Mouse (Mus musculus): ENCODE measurements around the gene Zmiz1.

Gene Zmiz1

DNA sequence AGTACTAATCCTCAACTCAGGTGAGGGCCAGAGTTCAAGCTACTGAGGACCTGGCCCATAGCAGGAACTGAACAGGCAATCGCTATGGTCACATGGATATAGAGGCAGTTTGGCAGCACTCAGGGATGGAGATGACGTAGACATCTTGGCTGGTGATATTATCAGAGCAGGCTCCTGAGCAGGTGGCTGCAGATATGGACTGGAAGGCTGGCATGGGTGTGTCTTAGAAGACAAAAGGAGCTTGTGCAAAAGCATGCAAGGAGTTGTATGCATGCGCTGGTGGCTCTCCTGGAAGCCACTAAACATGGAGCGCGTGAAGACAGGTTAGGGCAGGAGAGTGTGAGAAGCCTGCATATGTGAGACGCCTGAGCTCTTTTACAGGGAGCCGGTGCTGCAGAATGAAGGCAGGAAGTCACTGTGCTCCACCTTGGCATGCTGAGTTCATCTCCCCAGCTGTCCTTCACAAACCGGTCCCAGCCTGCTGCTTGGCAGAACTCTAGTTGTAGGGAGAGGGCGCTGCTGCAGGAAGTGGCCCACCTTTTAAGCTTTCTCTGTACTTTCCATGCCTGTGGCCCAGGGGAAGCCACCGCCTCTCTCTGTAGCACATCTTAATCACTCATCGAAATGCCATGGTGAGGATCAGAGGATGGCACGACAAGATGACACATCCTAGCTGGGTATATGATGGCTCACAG is 4.8 kb upstream of the Zmiz1 start:
- DNase-seq (ENCODE audit: inconsistent age in 2 of 2, low spot score in 1 of 2), result peak; percentile 12 to 53

- peak; percentile 52 to 78 for DNase-seq (ENCODE audit: inconsistent age in 2 of 2, low spot score in 1 of 2)
These were observed 2.1 kb upstream of the Zmiz1 start for GRCm38 (mm10) chr14:25456666-25457433.

DNA sequence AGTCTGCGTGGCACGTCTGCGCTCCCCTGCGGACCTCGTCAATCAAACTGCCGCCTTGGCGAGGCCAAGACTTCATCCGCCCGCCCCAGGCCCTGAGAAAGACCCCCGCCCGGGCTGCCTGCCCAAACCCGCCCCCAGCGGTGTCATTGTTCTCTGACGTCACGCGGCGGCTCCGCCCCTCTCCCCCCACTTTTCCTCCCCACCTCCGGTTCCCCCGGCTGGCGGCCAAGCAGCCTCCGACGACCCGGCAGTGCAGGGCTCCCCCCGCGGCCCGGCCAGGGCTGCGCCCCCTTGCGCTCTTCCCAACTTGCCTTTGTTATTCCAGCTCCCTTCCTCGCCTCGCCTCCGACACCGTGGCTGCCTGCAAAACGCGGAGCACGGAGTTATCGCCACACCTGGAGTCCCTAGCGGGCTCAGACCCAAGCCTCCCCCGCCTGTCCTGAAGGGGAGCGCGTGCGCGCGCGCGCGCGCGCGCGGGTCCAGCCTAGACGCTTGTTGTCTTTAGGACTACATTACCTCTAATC is 1.5 kb upstream of the Zmiz1 start:
- peak; percentile 98 for DNase-seq (ENCODE audit: inconsistent age in 2 of 2, low spot score in 1 of 2)

- peak; percentile 66 to 90 for DNase-seq (ENCODE audit: inconsistent age in 2 of 2, low spot score in 1 of 2)
These were observed 622 bp upstream of the Zmiz1 start for GRCm38 (mm10) chr14:25458111-25459015.

DNA sequence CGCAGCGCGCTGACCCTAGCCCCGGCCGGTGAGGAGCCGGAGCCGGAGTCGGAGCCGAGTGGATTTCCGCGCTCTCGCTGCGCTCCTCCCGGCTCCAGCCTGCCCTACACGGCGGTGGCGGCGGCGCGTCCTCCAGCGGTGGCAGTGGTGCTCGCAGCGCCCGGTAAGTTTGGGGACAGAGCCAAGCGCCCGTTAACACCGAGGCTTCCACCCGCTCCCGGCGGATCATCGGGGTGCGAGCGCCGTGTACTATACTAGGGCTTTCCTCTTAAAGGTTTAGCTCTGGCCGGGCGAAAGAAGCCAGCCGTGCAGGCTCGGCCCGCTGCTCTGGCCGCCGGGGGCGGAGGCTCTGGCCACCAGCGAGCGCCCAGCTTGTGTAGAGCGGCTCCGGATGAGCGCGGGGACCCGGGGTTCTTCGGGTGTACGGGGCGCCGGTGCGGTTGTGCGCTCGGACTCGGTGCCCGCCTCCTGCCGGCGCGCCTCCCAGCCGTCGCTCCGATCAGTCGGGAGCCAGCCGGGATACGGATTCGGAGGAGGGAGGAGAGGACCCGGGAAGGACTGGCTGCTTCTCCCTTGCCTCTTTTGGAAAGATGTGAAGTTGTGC is 511 bp downstream of the Zmiz1 start:
- DNase-seq (ENCODE audit: inconsistent age in 2 of 2, low spot score in 1 of 2), result no peak

DNA sequence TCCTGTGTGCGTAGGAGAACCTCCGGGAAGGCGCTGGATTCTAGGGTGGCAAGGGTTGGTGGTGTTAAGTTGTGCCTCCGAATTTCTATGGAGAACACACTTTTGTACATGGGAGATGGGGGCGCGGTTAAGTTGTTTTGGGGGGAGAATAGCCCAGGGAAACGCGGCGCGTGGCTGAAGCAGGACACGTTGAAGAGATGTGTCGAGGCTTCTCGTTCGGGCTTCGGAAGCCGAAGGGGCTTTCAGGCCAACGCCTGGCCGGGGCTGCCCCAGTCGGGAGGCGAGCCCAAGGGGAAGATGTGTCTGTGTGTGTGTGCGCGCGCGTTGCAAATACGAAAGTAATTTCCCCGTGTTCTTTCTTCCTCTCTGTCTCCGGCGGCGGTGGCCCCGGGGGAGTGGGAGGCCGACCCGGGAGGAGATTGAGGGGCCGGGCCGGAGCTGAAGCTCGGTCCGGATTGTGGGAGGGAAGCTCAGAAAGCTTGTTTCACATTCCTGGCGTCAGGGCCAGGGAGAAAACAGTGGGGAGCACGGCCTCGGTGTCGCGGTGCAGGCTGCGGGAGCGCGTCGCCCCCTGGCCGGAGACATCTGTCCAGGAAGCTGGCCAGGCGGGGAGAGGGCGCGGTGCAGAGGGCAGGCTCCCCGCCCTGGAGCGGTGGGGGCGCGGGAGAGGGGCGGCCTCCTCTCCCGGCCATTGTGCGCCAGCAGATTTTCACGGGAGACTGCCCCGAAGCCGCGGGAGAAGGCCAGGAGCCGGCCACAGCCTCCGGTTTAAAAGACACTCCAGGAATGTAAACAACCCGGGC is 1.2 kb downstream of the Zmiz1 start:
- DNase-seq (ENCODE audit: inconsistent age in 2 of 2, low spot score in 1 of 2), result peak; percentile 74 to 92

GRCm38 (mm10) chr14:25460801-25461675 is 2.1 kb downstream of the Zmiz1 start:
- peak; percentile 85 to 96 for DNase-seq (ENCODE audit: inconsistent age in 2 of 2, low spot score in 1 of 2)

DNA sequence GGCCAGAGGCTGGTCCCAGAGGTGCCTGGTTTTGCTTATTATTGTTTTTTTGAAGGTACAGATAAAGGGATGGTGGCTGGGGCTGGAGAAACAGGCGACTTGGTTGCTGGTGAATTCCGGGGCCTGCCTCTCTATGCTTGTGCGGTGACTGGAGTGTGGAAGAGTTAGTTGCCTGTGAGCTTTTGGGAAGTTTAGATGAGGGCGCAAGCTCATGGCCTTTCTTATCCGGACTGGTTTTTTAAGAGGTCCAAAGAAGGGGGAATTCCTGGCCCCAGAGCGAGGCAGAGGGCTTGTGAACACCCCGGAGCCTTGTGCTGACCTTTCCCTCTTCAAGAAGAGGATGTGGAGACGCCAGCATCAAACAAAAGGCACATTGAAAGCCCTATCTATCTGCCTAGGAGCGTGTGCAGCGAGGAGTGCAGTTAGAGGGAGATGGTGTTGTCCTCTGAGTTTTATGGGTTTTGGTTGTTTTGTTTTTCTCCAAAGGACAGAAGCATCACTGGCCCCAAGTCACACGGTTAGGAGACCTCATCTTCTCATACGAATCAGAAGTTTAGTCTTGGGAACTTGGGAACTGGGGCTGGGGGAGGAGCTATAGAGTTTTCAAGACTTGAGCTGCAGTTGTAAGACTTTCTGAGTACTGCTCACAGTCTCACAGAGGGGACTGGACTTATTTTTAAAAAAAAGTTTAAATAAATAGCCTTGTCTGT is 2.8 kb downstream of the Zmiz1 start:
- DNase-seq (ENCODE audit: inconsistent age in 2 of 2, low spot score in 1 of 2), result peak in 1 of 2 experiments; percentile 70

GRCm38 (mm10) chr14:25462975-25463374 is 4.0 kb downstream of the Zmiz1 start:
- DNase-seq (ENCODE audit: inconsistent age in 2 of 2, low spot score in 1 of 2), result peak in 1 of 2 experiments; percentile 48

DNA sequence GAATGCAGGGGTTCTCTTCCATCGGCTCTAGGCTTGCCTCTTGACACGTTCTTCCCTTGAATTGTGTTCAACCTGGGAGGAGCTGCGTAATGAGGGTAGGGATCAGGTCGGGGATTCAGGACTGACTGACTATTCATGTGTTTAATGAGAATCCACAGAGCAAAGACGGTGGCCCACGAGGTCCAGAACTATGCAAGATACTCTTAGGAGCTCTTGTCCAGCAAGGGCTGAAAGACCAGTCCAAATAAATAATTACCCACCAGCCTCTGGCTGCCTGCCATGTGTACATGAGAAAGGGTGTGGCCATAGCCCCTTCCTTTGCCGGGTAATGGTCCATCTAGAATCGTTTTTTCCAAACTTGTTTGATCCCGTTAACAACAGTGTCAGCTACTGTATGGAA is 4.9 kb downstream of the Zmiz1 start:
- DNase-seq (ENCODE audit: inconsistent age in 2 of 2, low spot score in 1 of 2), result peak; percentile 29 to 51

- peak; percentile 22 to 56 for DNase-seq (ENCODE audit: inconsistent age in 2 of 2, low spot score in 1 of 2)
These were observed 5.8 kb downstream of the Zmiz1 start for GRCm38 (mm10) chr14:25464611-25465307.

GRCm38 (mm10) chr14:25466361-25466760 is 7.4 kb downstream of the Zmiz1 start:
- peak; percentile 50 to 69 for DNase-seq (ENCODE audit: inconsistent age in 2 of 2, low spot score in 1 of 2)

DNA sequence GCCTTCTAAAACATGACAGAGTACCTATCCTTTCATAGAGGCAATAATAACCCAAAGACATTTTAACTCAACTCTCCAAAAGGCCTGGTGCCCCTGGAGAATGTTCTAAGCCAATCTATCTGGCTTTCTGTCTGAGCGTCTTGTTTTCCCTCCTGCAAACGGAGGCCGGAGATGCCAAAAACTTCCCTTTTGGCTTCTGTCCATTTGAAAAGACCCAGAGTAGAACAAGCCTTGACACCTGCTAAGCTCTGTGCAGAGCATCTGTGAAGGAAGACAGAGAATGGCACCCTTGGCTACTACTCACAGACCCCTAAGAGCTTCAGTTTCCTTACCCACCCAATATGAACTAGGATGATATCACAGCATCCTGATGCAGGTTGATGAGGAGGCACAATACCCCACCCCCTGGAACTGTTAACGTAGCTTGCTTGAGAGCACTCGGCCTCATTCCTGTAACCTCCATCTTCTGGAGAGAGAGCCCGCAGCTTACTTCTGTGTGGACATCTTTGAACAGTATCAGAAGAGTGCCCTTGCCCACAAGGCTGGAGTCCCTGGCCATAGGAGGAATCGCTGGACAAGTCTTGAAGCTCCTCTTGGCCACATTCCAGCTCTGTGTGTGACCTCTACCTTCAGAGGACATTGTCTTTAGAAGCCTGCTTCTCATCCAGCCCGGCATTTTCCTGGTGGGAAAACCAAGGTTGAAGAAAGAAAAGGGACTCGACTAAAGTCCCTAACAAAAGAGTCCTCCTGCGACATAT is 9.1 kb downstream of the Zmiz1 start:
- peak; percentile 43 to 77 for DNase-seq (ENCODE audit: inconsistent age in 2 of 2, low spot score in 1 of 2)

DNA sequence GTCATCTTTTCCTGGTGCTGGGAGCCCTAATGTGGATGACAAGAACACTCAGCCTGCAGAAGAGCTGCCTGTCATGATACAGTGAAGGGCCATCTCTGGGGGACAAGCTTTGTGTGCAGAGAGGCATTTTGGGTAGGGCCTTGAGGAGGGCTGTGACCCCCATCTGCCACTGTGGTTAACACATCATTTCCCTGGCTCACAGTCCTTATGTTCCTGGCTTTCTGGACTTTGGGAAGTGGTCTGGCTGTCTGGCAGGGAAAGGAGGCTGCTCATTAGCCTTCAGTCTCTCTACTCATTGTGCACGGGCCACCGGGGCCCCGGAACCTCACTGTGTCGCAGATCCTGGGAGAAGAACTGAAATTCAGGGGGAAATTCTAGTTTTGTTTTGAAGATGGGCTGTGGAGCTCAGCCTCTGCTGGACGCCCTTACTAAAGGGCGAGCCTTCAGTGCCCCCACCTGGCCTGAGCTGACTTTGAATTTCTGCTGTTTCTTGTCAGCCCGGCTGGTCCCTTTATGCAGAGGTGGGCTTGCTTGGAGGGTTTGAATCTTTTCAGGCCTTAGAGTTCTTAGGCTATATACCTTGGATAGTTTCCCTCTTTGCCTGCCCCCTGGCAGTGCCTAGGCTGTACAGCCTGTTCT is 10.0 kb downstream of the Zmiz1 start:
- DNase-seq (ENCODE audit: inconsistent age in 2 of 2, low spot score in 1 of 2), result no peak

DNA sequence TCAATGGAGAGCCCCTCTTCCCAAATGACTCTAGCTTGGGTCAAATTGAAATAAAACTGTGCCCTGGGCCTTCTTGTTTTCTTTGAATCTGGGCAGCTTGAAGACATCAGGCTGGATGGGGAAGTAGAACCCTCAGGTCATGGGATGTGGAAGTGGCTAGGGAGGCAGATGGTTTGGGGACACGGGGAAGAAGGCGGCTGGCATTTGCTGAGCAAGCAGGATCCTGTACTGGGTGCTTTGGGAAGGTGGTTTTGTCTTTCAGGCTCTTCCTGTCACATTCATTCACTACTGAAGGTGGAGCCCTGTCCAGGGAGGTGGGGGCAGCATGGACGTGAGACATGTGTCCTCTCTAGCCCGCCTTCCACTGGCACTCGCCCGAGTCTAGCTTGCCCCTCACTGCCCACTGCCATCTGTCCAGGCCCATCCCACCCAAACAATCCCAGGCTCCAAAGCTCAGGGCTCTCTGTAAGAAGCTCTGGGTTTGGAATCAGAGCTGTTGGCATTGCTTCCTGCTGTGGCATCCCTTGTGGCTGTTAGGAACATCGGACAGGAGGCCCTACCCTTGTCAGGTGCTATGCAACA is 11.3 kb downstream of the Zmiz1 start:
- DNase-seq (ENCODE audit: inconsistent age in 2 of 2, low spot score in 1 of 2), result no peak

- no peak for DNase-seq (ENCODE audit: inconsistent age in 2 of 2, low spot score in 1 of 2)
These were observed 12.1 kb downstream of the Zmiz1 start for GRCm38 (mm10) chr14:25471035-25471434.

Data from adrenal gland, adult (tissue).